Mouse (Mus musculus): Measurements from ENCODE around the gene Mettl23.

GRCm38 (mm10) chr11:116808811-116809395, 34.2 kb upstream of the Mettl23 start:
- TF ChIP-seq CTCF (IDR thresholded peaks at IDR 0.05; ENCODE audit: low read depth, low read length) (no peak), GATA1 (IDR thresholded peaks at IDR 0.05; ENCODE audit: borderline replicate concordance, low read length) (no peak)

All from G1E (cell line).